Comparison of ENCODE assay signal across 8 mouse cellular contexts in genomic region chr1:36145050-36145449, GRCm38 (mm10).
A peak's percentile ranks its signal among the peaks of the same experiment; 100 is the strongest.
DNase-seq lines count a peak whose midpoint lies in the region; ATAC-seq and TF ChIP-seq lines count a peak whose summit lies in the region.

No protein-coding gene starts in this region.

- H3K9me3 ChIP-seq in heart, embryonic 10.5 days = no peaks in the 10 kb centered on the region
- no peaks in the 10 kb centered on the region for H3K9me3 ChIP-seq in neural tube, embryonic 11.5 days (ENCODE audit: control insufficient read depth, low read length)
- H3K9me3 ChIP-seq in neural tube, embryonic 15.5 days (replicated peaks) = no peaks in the 10 kb centered on the region
- H3K9me3 ChIP-seq in embryonic facial prominence, embryonic 10.5 days = no peaks in the 10 kb centered on the region

- no peak for TF ChIP-seq POLR2A in heart, adult 2 months (IDR thresholded peaks at IDR 0.05; ENCODE audit: insufficient read depth, low read depth, low read length)

- no peaks in the 10 kb centered on the region for H3K4me1 ChIP-seq in heart, adult 2 months (ENCODE audit: control insufficient read depth, insufficient read depth, low read length)
- 0 out of 2 replicates have a peak, but pooled peaks cover 3% of the 10 kb centered on the region for H3K4me1 ChIP-seq in heart, embryonic 10.5 days
- no peaks in the 10 kb centered on the region for H3K4me1 ChIP-seq in neural tube, embryonic 11.5 days (ENCODE audit: control insufficient read depth, insufficient read depth, low read length)
- H3K4me1 ChIP-seq in neural tube, embryonic 15.5 days = no peaks in the 10 kb centered on the region
- no peaks in the 10 kb centered on the region for H3K4me1 ChIP-seq in embryonic facial prominence, embryonic 10.5 days

- H3K27ac ChIP-seq in heart, adult 2 months = no peak overlapping the region
- no peak overlapping the region for H3K27ac ChIP-seq in heart, embryonic 10.5 days
- H3K27ac ChIP-seq in neural tube, embryonic 11.5 days (ENCODE audit: low read depth, low read length) = no peak overlapping the region
- H3K27ac ChIP-seq in neural tube, embryonic 15.5 days (replicated peaks) = no peak overlapping the region
- H3K27ac ChIP-seq in embryonic facial prominence, embryonic 10.5 days (replicated peaks) = no peak overlapping the region

- H3K4me3 ChIP-seq in heart, adult 2 months = no peak overlapping the region
- H3K4me3 ChIP-seq in heart, embryonic 10.5 days = no peak overlapping the region
- H3K4me3 ChIP-seq in neural tube, embryonic 11.5 days (ENCODE audit: low read depth, low read length) = no peak overlapping the region
- H3K4me3 ChIP-seq in neural tube, embryonic 15.5 days (replicated peaks) = no peak overlapping the region
- no peak overlapping the region for H3K4me3 ChIP-seq in embryonic facial prominence, embryonic 10.5 days

- no peak for TF ChIP-seq EP300 in heart, adult 2 months (IDR thresholded peaks at IDR 0.05; ENCODE audit: insufficient read depth, low read depth, low read length)

- DNase-seq in heart, adult 2 months = peak in 1 of 2 experiments; percentile 29
- no peak for DNase-seq in heart, embryonic 10.5 days (ENCODE audit: low spot score)
- DNase-seq in neural tube, embryonic 11.5 days (ENCODE audit: low spot score) = peak; percentile 26
- peak; percentile 18 for DNase-seq in embryonic facial prominence, embryonic 10.5 days (ENCODE audit: low spot score)
- peak; percentile 29 to 37 for DNase-seq in left cerebral cortex, postnatal 36 days (ENCODE audit: low spot score in 2 of 2)
- peak; percentile 72 for DNase-seq in thymus, postnatal 0 days (ENCODE audit: low spot score)
- no peak for DNase-seq in urinary bladder, postnatal 25 days (ENCODE audit: low spot score)

- ATAC-seq in neural tube, embryonic 11.5 days (ENCODE audit: insufficient read depth, low FRiP score, low TSS enrichment) = no peak
- no peak for ATAC-seq in neural tube, embryonic 15.5 days (ENCODE audit: low FRiP score)

- H3K27me3 ChIP-seq in heart, adult 2 months (ENCODE audit: control insufficient read depth, insufficient read depth, low read length) = no peaks in the 10 kb centered on the region
- no peaks in the 10 kb centered on the region for H3K27me3 ChIP-seq in heart, embryonic 10.5 days (ENCODE audit: insufficient read depth, poor library complexity, severe bottlenecking)
- no peaks in the 10 kb centered on the region for H3K27me3 ChIP-seq in neural tube, embryonic 11.5 days (ENCODE audit: control insufficient read depth, insufficient read depth, low read length)
- no peaks in the 10 kb centered on the region for H3K27me3 ChIP-seq in neural tube, embryonic 15.5 days (replicated peaks)
- H3K27me3 ChIP-seq in embryonic facial prominence, embryonic 10.5 days (replicated peaks; ENCODE audit: low read depth, poor library complexity, severe bottlenecking) = no peaks in the 10 kb centered on the region

- no peaks in the 10 kb centered on the region for H3K79me2 ChIP-seq in heart, adult 2 months (replicated peaks; ENCODE audit: control insufficient read depth, insufficient read depth, low read length)

- no peaks in the 10 kb centered on the region for H3K36me3 ChIP-seq in heart, adult 2 months (ENCODE audit: control insufficient read depth, insufficient read depth, low read length)
- peaks cover 66% of the 10 kb centered on the region for H3K36me3 ChIP-seq in heart, embryonic 10.5 days
- peaks cover 11% of the 10 kb centered on the region for H3K36me3 ChIP-seq in neural tube, embryonic 11.5 days (ENCODE audit: control insufficient read depth, insufficient read depth, low read length)
- peaks cover 76% of the 10 kb centered on the region for H3K36me3 ChIP-seq in neural tube, embryonic 15.5 days
- H3K36me3 ChIP-seq in embryonic facial prominence, embryonic 10.5 days (replicated peaks) = peaks cover 97% of the 10 kb centered on the region

- peak; percentile 77 for TF ChIP-seq CTCF in heart, adult 2 months (IDR thresholded peaks at IDR 0.05)

- WGBS in heart, adult 2 months = 0% methylated on average over 1 of the region's 1 CpGs
- WGBS in heart, embryonic 10.5 days = 26% methylated on average over 1 of the region's 1 CpGs
- 52% methylated on average over 1 of the region's 1 CpGs for WGBS in neural tube, embryonic 11.5 days
- WGBS in neural tube, embryonic 15.5 days = 31% methylated on average over 1 of the region's 1 CpGs
- whole genome bisulfite sequencing in embryonic facial prominence, embryonic 10.5 days = 38% methylated on average over 1 of the region's 1 CpGs

- intact Hi-C loops in heart, adult 2 months (cut with DNase I) = loop anchor here (2.0 to 5.0 kb wide), 2 partner anchors 110 to 132 kb away; no protein-coding TSS in a partner anchor
- intact Hi-C loops in left cerebral cortex, postnatal 36 days (cut with DNase I) = no loop called here

- H3K4me2 ChIP-seq in neural tube, embryonic 11.5 days (ENCODE audit: low read depth) = no peak overlapping the region
- no peak overlapping the region for H3K4me2 ChIP-seq in neural tube, embryonic 15.5 days

- no peak overlapping the region for H3K9ac ChIP-seq in heart, adult 2 months (ENCODE audit: low read depth, low read length)
- H3K9ac ChIP-seq in neural tube, embryonic 11.5 days (ENCODE audit: low read length) = no peak overlapping the region
- H3K9ac ChIP-seq in neural tube, embryonic 15.5 days (replicated peaks) = no peak overlapping the region

Comparison
In these comparisons a context has a peak if more than half of its experiments do, and no peak if none do; other contexts are left out.
1. DNase-seq: peak in neural tube, embryonic 11.5 days (single experiment), embryonic facial prominence, embryonic 10.5 days (single experiment), left cerebral cortex, postnatal 36 days (2 of 2) and thymus, postnatal 0 days (single experiment); none in heart, embryonic 10.5 days (single experiment) and urinary bladder, postnatal 25 days (single experiment).